Mouse (Mus musculus) thymus, adult 2 months (tissue): ENCODE measurements around the gene Snx8.

Experiments used
- CTCF ChIP-seq: fragments of 200-500 bp; IDR thresholded peaks from 2 replicates; pipeline ENCODE4 v1.5.1; 2012; ENCODE audit warnings: mild to moderate bottlenecking, control low read depth, low read length, moderate library complexity, borderline replicate concordance; ENCODE audit not compliant: control insufficient read depth, poor library complexity, insufficient read depth; ENCODE audit errors: extremely low read depth
- POLR2A ChIP-seq: fragments of 200-500 bp; IDR thresholded peaks from 2 replicates; pipeline ENCODE4 v1.6.1; 2012; ENCODE audit warnings: mild to moderate bottlenecking, low read length, control low read depth, moderate library complexity; ENCODE audit not compliant: control insufficient read depth, poor library complexity, insufficient read depth; ENCODE audit errors: extremely low read depth

GRCm38 (mm10) chr5:140324058-140324457 is 65.0 kb downstream of the Snx8 start:
- TF ChIP-seq CTCF, result no peak
- no peak for TF ChIP-seq POLR2A
